Mouse (Mus musculus) C2C12 (cell line): ENCODE measurements around the gene Pusl1. TPM values are rescaled to one million over a fixed set of nuclear protein-coding genes. Genes with fewer than 3 reads are reported as not detected.

ENCODE experiments used
- H3K27me3 ChIP-seq: one replicate; pipeline ENCODE4 v1.6.1; 2011; ENCODE audit not compliant: control insufficient read depth, insufficient read depth, insufficient read length
- H3K36me3 ChIP-seq: one replicate; pipeline ENCODE4 v1.6.1; 2011; ENCODE audit not compliant: control insufficient read depth, insufficient read depth
- H3K4me3 ChIP-seq: one replicate; pipeline ENCODE4 v1.5.1; 2011; ENCODE audit warnings: mild to moderate bottlenecking, control low read depth; ENCODE audit not compliant: poor library complexity, insufficient read depth, severe bottlenecking
- H3K79me2 ChIP-seq: one replicate; pipeline ENCODE4 v1.6.1; 2011; ENCODE audit not compliant: control insufficient read depth, insufficient read depth
- H3K79me3 ChIP-seq: one replicate; pipeline ENCODE4 v1.6.1; 2011; ENCODE audit warnings: low read depth, control low read depth
- H3ac ChIP-seq: one replicate; pipeline ENCODE3; 2011; ENCODE audit warnings: low read depth; ENCODE audit not compliant: control insufficient read depth, insufficient read length
- CEBPB ChIP-seq: IDR thresholded peaks from one replicate; pipeline ENCODE4 v1.6.1; 2011; ENCODE audit warnings: low read depth, mild to moderate bottlenecking, control low read depth, moderate library complexity
- CTCF ChIP-seq: IDR thresholded peaks from one replicate; pipeline ENCODE4 v1.5.1; 2011; ENCODE audit not compliant: control insufficient read depth, insufficient read depth, insufficient read length
- FOSL1 ChIP-seq: IDR thresholded peaks from one replicate; pipeline ENCODE4 v1.8.0; 2011; ENCODE audit warnings: mild to moderate bottlenecking, low read length; ENCODE audit not compliant: poor library complexity, insufficient read depth, severe bottlenecking
- MAX ChIP-seq: IDR thresholded peaks from one replicate; pipeline ENCODE4 v1.6.1; 2011; ENCODE audit warnings: mild to moderate bottlenecking, control low read depth
- MYOD1 ChIP-seq: IDR thresholded peaks from one replicate; pipeline ENCODE4 v1.6.1; 2011; ENCODE audit warnings: low read depth; ENCODE audit not compliant: control insufficient read depth, insufficient read length
- MYOG ChIP-seq: IDR thresholded peaks from one replicate; pipeline ENCODE4 v1.6.1; 2011; ENCODE audit not compliant: control insufficient read depth, insufficient read length; ENCODE audit errors: extremely low read depth
- USF1 ChIP-seq: IDR thresholded peaks from one replicate; pipeline ENCODE4 v1.6.1; 2011; ENCODE audit warnings: low read depth, mild to moderate bottlenecking, control low read depth, moderate library complexity
- polyA plus RNA-seq: library from polyadenylated mRNA; unstranded; fragments of >200 nt; fragmentation: generic; extraction: Trizol; gene quantifications from one replicate; pipeline ENCODE4 v1.2.1, GENCODE M21; 2012; ENCODE audit warnings: missing spikeins

Pusl1 gene
- polyA plus RNA-seq, 1 experiment: 30.7 TPM

DNA sequence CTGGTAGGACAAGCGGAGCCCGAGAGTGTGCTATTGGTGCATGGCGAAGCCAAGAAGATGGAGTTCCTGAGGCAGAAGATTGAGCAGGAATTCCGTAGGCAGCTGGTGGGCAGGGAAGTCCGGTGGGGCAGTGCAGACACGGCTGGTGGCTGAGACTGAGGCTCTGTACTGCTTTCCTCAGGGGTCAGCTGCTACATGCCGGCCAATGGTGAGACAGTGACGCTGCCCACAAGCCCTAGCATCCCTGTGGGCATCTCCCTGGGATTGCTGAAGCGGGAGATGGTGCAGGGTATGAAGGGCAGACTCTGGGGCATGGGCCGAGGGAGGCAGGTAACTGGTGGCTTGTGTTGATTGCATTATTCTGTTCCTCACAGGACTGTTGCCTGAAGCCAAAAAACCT is 3.9 kb downstream of the Pusl1 start:
- no peak for TF ChIP-seq MYOG
- TF ChIP-seq CTCF: no peak
- no peak for TF ChIP-seq MAX
- TF ChIP-seq MYOD1: no peak
- Histone ChIP-seq H3K27me3 (no peaks in the 10 kb centered on the region), H3K36me3 (peaks cover 42% of the 10 kb centered on the region), H3K4me3 (no peak overlapping the region), H3K79me2 (peaks cover 31% of the 10 kb centered on the region), H3ac (no peak overlapping the region), H3K79me3 (peaks cover 9% of the 10 kb centered on the region)

DNA sequence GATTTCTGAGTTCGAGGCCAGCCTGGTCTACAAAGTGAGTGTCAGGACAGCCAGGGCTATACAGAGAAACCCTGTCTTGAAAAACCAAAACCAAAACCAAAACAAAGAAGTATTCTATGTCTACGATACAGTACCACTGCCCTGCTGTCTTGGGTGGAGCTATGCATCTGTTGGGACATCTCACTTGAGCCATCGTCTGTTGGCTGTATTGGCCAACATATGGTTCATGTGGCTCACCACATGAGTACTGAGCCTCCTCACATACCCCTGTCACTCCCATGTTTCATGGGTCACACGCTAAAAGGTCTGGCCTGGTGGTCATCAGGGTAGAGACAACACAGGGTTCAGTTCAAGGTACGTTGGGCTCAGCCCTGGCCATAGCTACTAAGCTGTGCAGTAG is 5.3 kb downstream of the Pusl1 start:
- Histone ChIP-seq H3K4me3 (no peak overlapping the region), H3ac (no peak overlapping the region), H3K36me3 (peaks cover 42% of the 10 kb centered on the region), H3K79me2 (peaks cover 23% of the 10 kb centered on the region), H3K79me3 (peaks cover 7% of the 10 kb centered on the region), H3K27me3 (no peaks in the 10 kb centered on the region)
- TF ChIP-seq MYOD1: no peak
- no peak for TF ChIP-seq MAX
- TF ChIP-seq FOSL1: no peak
- no peak for TF ChIP-seq MYOG
- TF ChIP-seq CEBPB: no peak
- TF ChIP-seq CTCF: no peak
- no peak for TF ChIP-seq USF1

DNA sequence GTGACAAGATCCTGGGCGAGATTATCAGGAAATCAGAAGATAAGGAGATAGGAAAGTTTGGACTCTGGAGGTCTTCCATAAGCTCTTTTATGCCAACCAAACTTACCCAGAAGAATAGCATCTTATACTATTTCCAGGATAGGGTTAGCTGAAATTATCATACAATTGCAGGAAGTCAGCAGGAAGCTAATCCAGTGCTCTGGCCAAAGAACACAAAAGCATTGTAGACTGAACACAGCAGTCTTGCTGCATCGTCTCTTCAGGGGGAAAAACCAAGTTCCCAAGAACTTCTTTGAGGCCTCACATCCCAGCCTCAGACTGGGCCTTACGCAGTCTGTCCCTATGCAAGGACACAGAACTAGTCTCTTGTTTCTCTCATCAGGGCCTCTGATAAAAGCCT is 8.0 kb downstream of the Pusl1 start:
- Histone ChIP-seq H3ac (no peak overlapping the region), H3K36me3 (peaks cover 30% of the 10 kb centered on the region), H3K79me3 (peaks cover 5% of the 10 kb centered on the region), H3K79me2 (peaks cover 22% of the 10 kb centered on the region), H3K27me3 (no peaks in the 10 kb centered on the region), H3K4me3 (no peak overlapping the region)
- no peak for TF ChIP-seq USF1
- no peak for TF ChIP-seq MYOG
- no peak for TF ChIP-seq FOSL1
- no peak for TF ChIP-seq CTCF

DNA sequence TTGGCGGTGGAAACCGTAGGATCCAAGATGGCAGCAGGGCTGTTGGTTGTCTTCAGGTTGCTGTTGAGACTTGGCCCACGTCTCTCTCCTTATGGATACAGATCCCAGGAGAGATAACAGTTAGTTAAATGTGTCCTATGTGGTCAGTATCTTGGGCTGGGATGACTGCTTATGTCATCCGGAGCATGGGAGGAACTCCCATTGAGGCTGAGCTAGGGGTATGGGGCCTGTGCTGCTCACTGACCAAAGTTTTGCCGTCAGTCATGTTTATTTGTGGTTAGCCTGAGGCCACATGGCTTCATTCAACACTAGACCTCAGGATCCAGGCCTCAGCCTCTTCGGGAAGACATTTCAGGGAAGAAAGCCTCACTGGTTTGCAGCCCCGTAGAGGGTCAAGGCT is 20.2 kb downstream of the Pusl1 start:
- TF ChIP-seq CEBPB (no peak), CTCF (no peak), MYOG (no peak), MAX (no peak), USF1 (peak; percentile 36)
- no peak overlapping the region for H3ac ChIP-seq
- H3K36me3 ChIP-seq: peaks cover 35% of the 10 kb centered on the region
- peaks cover 32% of the 10 kb centered on the region for H3K79me3 ChIP-seq
- peaks cover 75% of the 10 kb centered on the region for H3K79me2 ChIP-seq
- H3K27me3 ChIP-seq: no peaks in the 10 kb centered on the region
- H3K4me3 ChIP-seq: no peak overlapping the region

DNA sequence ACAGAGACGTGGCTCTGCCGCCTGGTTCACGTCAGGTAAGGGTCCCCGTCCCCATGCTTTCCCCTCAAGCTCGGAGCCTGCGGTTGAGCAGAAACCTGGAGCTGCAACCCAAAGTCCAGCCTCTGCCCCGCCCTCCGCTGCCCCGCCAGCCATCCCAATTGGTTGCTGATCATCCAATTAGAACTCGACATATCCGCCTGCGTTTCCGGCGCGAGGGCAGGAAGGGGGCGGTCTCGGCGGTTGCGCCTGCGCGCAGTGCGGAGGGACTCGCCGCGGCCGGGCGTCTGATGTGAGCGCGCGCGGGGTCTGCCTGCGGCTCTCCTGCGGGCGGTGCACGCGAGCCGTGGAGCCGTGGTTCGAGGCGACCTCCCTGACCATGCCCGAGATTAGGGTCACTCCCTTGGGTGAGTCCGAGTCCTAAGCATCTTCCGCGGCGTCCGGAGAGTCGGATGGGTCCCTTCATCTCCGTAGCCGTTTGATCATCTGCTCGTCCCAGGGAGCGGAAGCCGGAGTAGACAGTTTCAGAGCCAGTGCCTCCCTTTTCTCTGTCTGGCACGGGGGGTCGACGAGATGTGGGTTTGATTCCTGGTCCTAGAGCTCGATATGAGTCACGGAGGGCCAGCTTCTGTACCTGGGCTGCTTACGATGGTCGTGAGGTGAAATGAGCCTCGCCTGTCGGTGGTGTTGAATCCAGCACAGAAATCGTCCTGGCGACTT is 22.1 kb downstream of the Pusl1 start, which contains the start of the genes Cptp and Ints11:
Cptp (minus strand) TSS at position 124 of the 717 bp plus-strand sequence.
Ints11 (plus strand) TSS at position 230 of the 717 bp plus-strand sequence.
- TF ChIP-seq CEBPB (no peak), FOSL1 (no peak), MYOG (no peak), USF1 (no peak), CTCF (no peak), MAX (no peak), MYOD1 (no peak)
- Histone ChIP-seq H3K79me2 (peaks cover 71% of the 10 kb centered on the region), H3K4me3 (peak within 1 kb of the TSS; percentile 69), H3K36me3 (peaks cover 29% of the 10 kb centered on the region), H3ac (peak within 1 kb of the TSS; percentile 99), H3K79me3 (peaks cover 29% of the 10 kb centered on the region), H3K27me3 (no peaks in the 10 kb centered on the region)

DNA sequence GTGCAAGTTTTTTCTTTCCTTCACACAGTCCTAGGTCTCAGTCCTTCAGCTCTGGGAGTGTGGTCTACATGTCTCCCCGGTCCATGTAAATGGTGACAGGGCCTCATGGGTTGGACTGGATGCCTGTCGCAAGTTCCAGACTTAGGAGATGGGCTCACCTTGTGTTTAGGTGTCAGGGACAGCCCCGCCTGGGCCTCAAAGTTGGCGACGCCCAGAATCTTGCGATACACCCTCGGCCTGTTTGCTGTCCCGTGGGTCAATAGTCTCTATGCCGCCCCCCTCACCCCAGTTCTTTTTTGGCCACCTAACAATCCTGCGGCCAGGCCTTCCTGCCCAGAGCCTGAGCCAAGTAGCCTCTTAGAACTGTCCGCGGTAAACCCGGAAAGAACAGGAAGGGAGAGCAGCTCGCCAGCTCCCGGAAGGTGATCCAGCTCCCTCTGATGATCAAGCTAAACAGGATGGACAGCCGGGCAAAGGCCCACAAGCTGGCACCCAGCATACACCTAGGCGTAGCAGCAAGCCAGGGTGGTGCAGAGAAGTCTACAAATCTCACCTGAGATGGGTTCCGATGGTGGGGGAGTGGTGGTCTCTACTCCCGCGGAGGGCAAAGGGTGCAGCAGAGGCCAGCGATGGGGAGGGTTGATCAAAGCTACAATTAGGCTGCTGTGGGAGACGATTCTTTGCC is 22.8 kb downstream of the Pusl1 start:
- Histone ChIP-seq H3K4me3 (peak overlapping the region; percentile 69), H3ac (peak overlapping the region; percentile 92), H3K79me3 (peaks cover 26% of the 10 kb centered on the region), H3K79me2 (peaks cover 64% of the 10 kb centered on the region), H3K36me3 (peaks cover 28% of the 10 kb centered on the region), H3K27me3 (no peaks in the 10 kb centered on the region)
- no peak for TF ChIP-seq MAX
- no peak for TF ChIP-seq USF1
- TF ChIP-seq CTCF: no peak
- TF ChIP-seq MYOD1: no peak
- no peak for TF ChIP-seq FOSL1
- TF ChIP-seq MYOG: no peak
- TF ChIP-seq CEBPB: no peak
